Mouse (Mus musculus): ENCODE data around the gene Spout1.

The Spout1 gene

GRCm38 (mm10) chr2:30177700-30178675 lies at the start of gene Spout1:
TSS of gene Spout1 (minus strand) at chr2:30178459.
- DNase-seq (ENCODE audit: low read depth, low spot score): peak; percentile 98

GRCm38 (mm10) chr2:30216293-30216692 lies 38.0 kb upstream of the Spout1 start:
- no peak for DNase-seq (ENCODE audit: low read depth, low spot score)

- DNase-seq (ENCODE audit: low read depth, low spot score): no peak
Measured at GRCm38 (mm10) chr2:30215493-30215892, 37.2 kb upstream of the Spout1 start.

- DNase-seq (ENCODE audit: low read depth, low spot score): no peak
Measured at GRCm38 (mm10) chr2:30214745-30215144, 36.5 kb upstream of the Spout1 start.

GRCm38 (mm10) chr2:30212951-30213350 lies 34.7 kb upstream of the Spout1 start:
- no peak for DNase-seq (ENCODE audit: low read depth, low spot score)

- DNase-seq (ENCODE audit: low read depth, low spot score): no peak
Measured at GRCm38 (mm10) chr2:30212169-30212545, 33.9 kb upstream of the Spout1 start.

GRCm38 (mm10) chr2:30211408-30212168 lies 33.3 kb upstream of the Spout1 start:
- DNase-seq (ENCODE audit: low read depth, low spot score): no peak

- DNase-seq (ENCODE audit: low read depth, low spot score): no peak
Measured at GRCm38 (mm10) chr2:30207886-30208285, 29.6 kb upstream of the Spout1 start.

GRCm38 (mm10) chr2:30207401-30207800 lies 29.1 kb upstream of the Spout1 start:
- DNase-seq (ENCODE audit: low read depth, low spot score): no peak

- peak; percentile 96 for DNase-seq (ENCODE audit: low read depth, low spot score)
Measured at GRCm38 (mm10) chr2:30205629-30206357, 27.5 kb upstream of the Spout1 start, which contains the start of gene Kyat1. TSS of gene Kyat1 (minus strand) at chr2:30205847.

GRCm38 (mm10) chr2:30205255-30205628 lies 27.0 kb upstream of the Spout1 start:
- DNase-seq (ENCODE audit: low read depth, low spot score): no peak

- peak; percentile 62 for DNase-seq (ENCODE audit: low read depth, low spot score)
Measured at GRCm38 (mm10) chr2:30203439-30203838, 25.2 kb upstream of the Spout1 start.

GRCm38 (mm10) chr2:30200388-30200925 lies 22.2 kb upstream of the Spout1 start:
- no peak for DNase-seq (ENCODE audit: low read depth, low spot score)

GRCm38 (mm10) chr2:30199984-30200383 lies 21.7 kb upstream of the Spout1 start:
- no peak for DNase-seq (ENCODE audit: low read depth, low spot score)

GRCm38 (mm10) chr2:30198021-30198420 lies 19.8 kb upstream of the Spout1 start:
- no peak for DNase-seq (ENCODE audit: low read depth, low spot score)

- DNase-seq (ENCODE audit: low read depth, low spot score): no peak
Measured at GRCm38 (mm10) chr2:30194656-30195055, 16.4 kb upstream of the Spout1 start.

GRCm38 (mm10) chr2:30191790-30192580 lies 13.7 kb upstream of the Spout1 start:
- DNase-seq (ENCODE audit: low read depth, low spot score): no peak

- DNase-seq (ENCODE audit: low read depth, low spot score): no peak
Measured at GRCm38 (mm10) chr2:30185681-30186080, 7.4 kb upstream of the Spout1 start.

- no peak for DNase-seq (ENCODE audit: low read depth, low spot score)
Measured at GRCm38 (mm10) chr2:30185276-30185675, 7.0 kb upstream of the Spout1 start.

GRCm38 (mm10) chr2:30183721-30184120 lies 5.5 kb upstream of the Spout1 start:
- no peak for DNase-seq (ENCODE audit: low read depth, low spot score)

- DNase-seq (ENCODE audit: low read depth, low spot score): no peak
Measured at GRCm38 (mm10) chr2:30182424-30182823, 4.2 kb upstream of the Spout1 start.

Measured in mesoderm, embryonic 11.5 days (tissue).